8 mouse cellular contexts compared by ENCODE assay signal in the genomic region with DNA sequence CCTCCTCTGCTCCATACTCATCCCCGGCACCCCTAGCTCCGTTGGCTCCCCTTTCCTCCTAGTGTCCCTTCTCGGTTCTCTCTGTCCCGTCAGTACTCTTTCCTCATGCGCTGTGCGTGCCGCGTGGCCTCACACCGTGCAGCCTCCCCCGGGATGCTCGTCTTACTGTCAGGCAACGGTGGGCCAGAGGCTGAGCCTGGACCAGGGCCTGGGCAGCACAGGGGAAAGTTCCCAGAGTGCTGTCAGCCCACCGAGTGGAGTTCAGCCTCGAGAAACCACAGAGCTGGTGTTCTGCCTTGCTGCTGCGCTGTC. TPM values are rescaled to one million over a fixed set of nuclear protein-coding genes. Genes with fewer than 3 reads are reported as not detected.
DNase-seq lines count a peak whose midpoint lies in the region; ATAC-seq and TF ChIP-seq lines count a peak whose summit lies in the region.

No protein-coding gene starts in this region.

- peak overlapping the region; percentile 72 for H3K9ac ChIP-seq in liver, adult 2 months (ENCODE audit: low read depth, low read length)
- peak overlapping the region; percentile 80 for H3K9ac ChIP-seq in neural tube, embryonic 15.5 days (replicated peaks)

- peak overlapping the region; percentile 94 for H3K4me2 ChIP-seq in neural tube, embryonic 15.5 days

- under 1% methylated on average over 15 of the region's 15 CpGs for WGBS in lung, adult 2 months
- under 1% methylated on average over 15 of the region's 15 CpGs for WGBS in liver, adult 2 months
- 2% methylated on average over 15 of the region's 15 CpGs for WGBS in neural tube, embryonic 15.5 days

- no peaks in the 10 kb centered on the region for H3K27me3 ChIP-seq in liver, adult 2 months (ENCODE audit: control insufficient read depth, insufficient read depth, low read length)
- no peaks in the 10 kb centered on the region for H3K27me3 ChIP-seq in neural tube, embryonic 15.5 days (replicated peaks)

- no peak for DNase-seq in lung, adult 2 months
- no peak for DNase-seq in lung, postnatal 36 days
- DNase-seq in c-Kit-positive CD71-negative TER-119-negative erythroid progenitor cells, embryonic 14.5 days (ENCODE audit: low read depth), result peak; percentile 16
- DNase-seq in gastrocnemius, postnatal 25 days, result peak; percentile 25
- DNase-seq in liver, adult 2 months (ENCODE audit: extremely low read depth, low read depth, low spot score), result no peak
- no peak for DNase-seq in thymus, postnatal 25 days
- DNase-seq in testis, postnatal 14 days (ENCODE audit: low spot score), result no peak

- peak overlapping the region; percentile 77 for H3K4me3 ChIP-seq in lung, adult 2 months (replicated peaks; ENCODE audit: extremely low read depth, low read depth, low read length)
- H3K4me3 ChIP-seq in liver, adult 2 months (ENCODE audit: insufficient read depth, low read depth, low read length), result peak overlapping the region; percentile 70
- H3K4me3 ChIP-seq in neural tube, embryonic 15.5 days (replicated peaks), result peak overlapping the region; percentile 85

- ATAC-seq in neural tube, embryonic 15.5 days (ENCODE audit: low FRiP score), result no peak; the same call in 1 of the 2 replicates

- peaks cover 7% of the 10 kb centered on the region; the same call in 1 of the 2 replicates for H3K4me1 ChIP-seq in lung, adult 2 months (ENCODE audit: control insufficient read depth, insufficient read depth, low read length)
- H3K4me1 ChIP-seq in liver, adult 2 months (ENCODE audit: control insufficient read depth, insufficient read depth, low read length), result peaks cover 12% of the 10 kb centered on the region
- H3K4me1 ChIP-seq in neural tube, embryonic 15.5 days, result peaks cover 37% of the 10 kb centered on the region

- TF ChIP-seq CTCF in lung, adult 2 months (IDR thresholded peaks at IDR 0.05; ENCODE audit: insufficient read depth, low read length), result no peak
- no peak for TF ChIP-seq CTCF in liver, adult 2 months (IDR thresholded peaks at IDR 0.05; ENCODE audit: low read depth, low read length)

- H3K36me3 ChIP-seq in liver, adult 2 months (ENCODE audit: control insufficient read depth, insufficient read depth, low read length), result no peaks in the 10 kb centered on the region
- no peaks in the 10 kb centered on the region for H3K36me3 ChIP-seq in neural tube, embryonic 15.5 days

- H3K27ac ChIP-seq in liver, adult 2 months (replicated peaks; ENCODE audit: insufficient read depth, low read depth, low read length), result no peak overlapping the region
- H3K27ac ChIP-seq in neural tube, embryonic 15.5 days (replicated peaks), result peak overlapping the region; percentile 77

- peaks cover 29% of the 10 kb centered on the region for H3K79me2 ChIP-seq in liver, adult 2 months (ENCODE audit: control insufficient read depth, insufficient read depth, low read length)

- H3K9me3 ChIP-seq in neural tube, embryonic 15.5 days (replicated peaks), result no peaks in the 10 kb centered on the region

- TF ChIP-seq POLR2A in lung, adult 2 months (IDR thresholded peaks at IDR 0.05; ENCODE audit: borderline replicate concordance, extremely low read depth, low read depth, low read length), result no peak
- TF ChIP-seq POLR2A in liver, adult 2 months (IDR thresholded peaks at IDR 0.05; ENCODE audit: extremely low read depth, insufficient read depth, low read length), result no peak

RNA-seq across cellular contexts. Expression of gene Ippk, which starts 0.5 kb away (rescaled TPM):
- polyA plus RNA-seq in lung, adult 2 months (2012; rRNA removed), result 4.9 and 7.3 TPM in 2 replicates
- 1 to 10 TPM; 5.1 to 6.0 TPM for total RNA-seq in gastrocnemius, postnatal 25 days (2021)
- 5.0 and 5.6 TPM in 2 replicates for total RNA-seq in liver, adult 2 months (2014; rRNA removed)
- 3.2 and 3.9 TPM in 2 replicates for polyA plus RNA-seq in liver, adult 2 months (2012; rRNA removed)
- 13.1 and 13.6 TPM in 2 replicates for polyA plus RNA-seq in neural tube, embryonic 15.5 days (2015; fragmentation: Nextera tagmentation; extraction: Ambion mirVana)

Comparison
In these comparisons a context has a peak if more than half of its experiments do, and no peak if none do; other contexts are left out.
1. DNase-seq: peak in c-Kit-positive CD71-negative TER-119-negative erythroid progenitor cells, embryonic 14.5 days (single experiment) and gastrocnemius, postnatal 25 days (single experiment); none in lung, adult 2 months (single experiment), lung, postnatal 36 days (single experiment), liver, adult 2 months (single experiment), thymus, postnatal 25 days (single experiment) and testis, postnatal 14 days (single experiment).
2. Peak in every context shown above with its lines, with median percentiles within 50 percentile points of each other: H3K4me3 ChIP-seq.